Mouse (Mus musculus): ENCODE results near the gene Ripor1. TPM values are rescaled to one million over a fixed set of nuclear protein-coding genes. Genes with fewer than 3 reads are reported as not detected.

The Ripor1 gene
- polyA plus RNA-seq, 1 experiment, result not detected

DNA sequence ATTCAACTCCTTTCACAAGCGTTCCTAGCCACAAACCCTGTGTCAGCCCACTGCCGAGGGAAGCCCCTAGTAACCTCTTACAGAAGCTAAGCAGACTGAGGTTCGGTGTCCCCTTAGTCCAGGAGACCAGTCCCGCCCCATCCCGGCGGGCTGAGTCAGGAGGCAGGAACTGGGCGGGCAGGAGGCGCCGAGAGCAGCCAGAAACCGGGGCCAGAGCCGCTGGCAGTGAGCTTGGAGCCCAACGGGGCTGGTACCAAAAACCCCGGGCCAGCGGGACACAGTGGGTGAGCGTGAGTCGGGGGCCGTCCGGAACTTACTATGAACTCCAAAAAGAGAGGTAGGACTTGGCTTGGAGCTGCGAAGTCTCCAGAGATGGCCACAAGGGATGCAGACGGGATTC, 8.0 kb downstream of the Ripor1 start:
- no peak overlapping the region for H3K27ac ChIP-seq (ENCODE audit: insufficient read depth, low read depth, low read length)
- TF ChIP-seq POLR2A (IDR thresholded peaks at IDR 0.05; ENCODE audit: insufficient read depth, low read depth, low read length), result no peak
- no peak for TF ChIP-seq CTCF (IDR thresholded peaks at IDR 0.05; ENCODE audit: insufficient read depth, low read depth, low read length)
- 13% methylated on average over 20 of the region's 20 CpGs for WGBS
- H3K4me3 ChIP-seq (ENCODE audit: insufficient read depth, low read depth, low read length), result peak overlapping the region; percentile 16
- H3K4me1 ChIP-seq (ENCODE audit: control insufficient read depth, insufficient read depth, low read length), result peaks cover 42% of the 10 kb centered on the region

DNA sequence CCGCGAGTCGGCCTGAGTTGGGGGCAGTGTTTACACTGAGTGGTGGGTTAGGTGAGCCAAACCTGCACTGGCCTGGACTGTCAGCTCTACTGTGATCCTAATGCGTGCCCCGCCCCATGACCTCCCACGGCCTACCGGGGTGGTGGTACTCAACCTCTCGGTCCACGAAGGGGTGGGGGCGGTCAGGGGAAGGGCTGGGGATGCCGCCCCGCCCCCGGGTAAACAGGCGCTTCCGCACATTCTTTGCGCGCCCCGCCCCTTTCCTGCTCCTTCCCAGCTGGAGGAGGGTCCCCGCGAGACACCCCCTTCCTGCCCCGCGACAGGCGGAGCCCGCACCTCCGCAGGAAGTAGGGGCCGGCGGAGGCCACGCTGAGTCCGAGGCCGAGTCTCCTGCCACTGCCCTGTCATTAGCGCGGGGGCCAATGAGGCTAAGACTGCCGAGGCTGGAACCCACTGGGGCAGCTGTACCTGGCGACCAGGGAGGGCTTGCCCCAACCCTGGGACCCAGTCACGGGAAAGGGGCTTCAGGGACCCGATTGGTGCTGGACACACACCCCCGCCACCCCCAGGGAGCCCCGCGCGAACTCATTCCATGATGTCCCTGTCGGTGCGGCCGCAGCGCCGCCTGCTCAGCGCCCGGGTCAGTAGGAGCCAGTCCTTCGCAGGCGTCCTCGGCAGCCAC, 8.9 kb downstream of the Ripor1 start:
- Histone ChIP-seq H3K4me1 (ENCODE audit: control insufficient read depth, insufficient read depth, low read length) (peaks cover 42% of the 10 kb centered on the region), H3K27ac (ENCODE audit: insufficient read depth, low read depth, low read length) (no peak overlapping the region; the same call in 1 of the 2 replicates), H3K4me3 (ENCODE audit: insufficient read depth, low read depth, low read length) (peak overlapping the region; percentile 35)
- WGBS, result 11% methylated on average over 50 of the region's 50 CpGs
- TF ChIP-seq POLR2A (IDR thresholded peaks at IDR 0.05; ENCODE audit: insufficient read depth, low read depth, low read length) (no peak), CTCF (IDR thresholded peaks at IDR 0.05; ENCODE audit: insufficient read depth, low read depth, low read length) (no peak)

- peaks cover 45% of the 10 kb centered on the region for H3K4me1 ChIP-seq (ENCODE audit: control insufficient read depth, insufficient read depth, low read length)
- H3K27ac ChIP-seq (ENCODE audit: insufficient read depth, low read depth, low read length), result no peak overlapping the region
- no peak overlapping the region for H3K4me3 ChIP-seq (ENCODE audit: insufficient read depth, low read depth, low read length)
- TF ChIP-seq POLR2A (IDR thresholded peaks at IDR 0.05; ENCODE audit: insufficient read depth, low read depth, low read length), result no peak
- TF ChIP-seq CTCF (IDR thresholded peaks at IDR 0.05; ENCODE audit: insufficient read depth, low read depth, low read length), result no peak
- 69% methylated on average over 9 of the region's 9 CpGs for WGBS
These were observed 10.9 kb downstream of the Ripor1 start for GRCm38 (mm10) chr8:105615942-105616341.

GRCm38 (mm10) chr8:105617451-105618278, 12.6 kb downstream of the Ripor1 start:
- H3K27ac ChIP-seq (ENCODE audit: insufficient read depth, low read depth, low read length), result no peak overlapping the region
- TF ChIP-seq CTCF (IDR thresholded peaks at IDR 0.05; ENCODE audit: insufficient read depth, low read depth, low read length) (no peak), POLR2A (IDR thresholded peaks at IDR 0.05; ENCODE audit: insufficient read depth, low read depth, low read length) (no peak)
- H3K4me3 ChIP-seq (ENCODE audit: insufficient read depth, low read depth, low read length), result no peak overlapping the region
- WGBS, result 86% methylated on average over 21 of the region's 21 CpGs
- H3K4me1 ChIP-seq (ENCODE audit: control insufficient read depth, insufficient read depth, low read length), result peaks cover 58% of the 10 kb centered on the region

GRCm38 (mm10) chr8:105618279-105618634, 13.2 kb downstream of the Ripor1 start:
- TF ChIP-seq CTCF (IDR thresholded peaks at IDR 0.05; ENCODE audit: insufficient read depth, low read depth, low read length), result no peak
- TF ChIP-seq POLR2A (IDR thresholded peaks at IDR 0.05; ENCODE audit: insufficient read depth, low read depth, low read length), result no peak
- no peak overlapping the region for H3K4me3 ChIP-seq (ENCODE audit: insufficient read depth, low read depth, low read length)
- peaks cover 59% of the 10 kb centered on the region for H3K4me1 ChIP-seq (ENCODE audit: control insufficient read depth, insufficient read depth, low read length)
- H3K27ac ChIP-seq (ENCODE audit: insufficient read depth, low read depth, low read length), result no peak overlapping the region
- WGBS, result 93% methylated on average over 5 of the region's 5 CpGs

GRCm38 (mm10) chr8:105618892-105619591, 14.0 kb downstream of the Ripor1 start:
- TF ChIP-seq CTCF (IDR thresholded peaks at IDR 0.05; ENCODE audit: insufficient read depth, low read depth, low read length) (no peak), POLR2A (IDR thresholded peaks at IDR 0.05; ENCODE audit: insufficient read depth, low read depth, low read length) (no peak)
- Histone ChIP-seq H3K27ac (ENCODE audit: insufficient read depth, low read depth, low read length) (no peak overlapping the region), H3K4me3 (ENCODE audit: insufficient read depth, low read depth, low read length) (no peak overlapping the region), H3K4me1 (ENCODE audit: control insufficient read depth, insufficient read depth, low read length) (peaks cover 56% of the 10 kb centered on the region)
- WGBS, result 93% methylated on average over 19 of the region's 19 CpGs

- H3K27ac ChIP-seq (ENCODE audit: insufficient read depth, low read depth, low read length), result no peak overlapping the region
- TF ChIP-seq POLR2A (IDR thresholded peaks at IDR 0.05; ENCODE audit: insufficient read depth, low read depth, low read length), result no peak
- no peak for TF ChIP-seq CTCF (IDR thresholded peaks at IDR 0.05; ENCODE audit: insufficient read depth, low read depth, low read length)
- 85% methylated on average over 19 of the region's 19 CpGs for WGBS
- no peak overlapping the region for H3K4me3 ChIP-seq (ENCODE audit: insufficient read depth, low read depth, low read length)
- peaks cover 51% of the 10 kb centered on the region for H3K4me1 ChIP-seq (ENCODE audit: control insufficient read depth, insufficient read depth, low read length)
These were observed 15.2 kb downstream of the Ripor1 start for GRCm38 (mm10) chr8:105620211-105620610.

GRCm38 (mm10) chr8:105620946-105621720, 16.1 kb downstream of the Ripor1 start:
- Histone ChIP-seq H3K4me1 (ENCODE audit: control insufficient read depth, insufficient read depth, low read length) (peaks cover 43% of the 10 kb centered on the region), H3K4me3 (ENCODE audit: insufficient read depth, low read depth, low read length) (no peak overlapping the region), H3K27ac (ENCODE audit: insufficient read depth, low read depth, low read length) (no peak overlapping the region)
- TF ChIP-seq POLR2A (IDR thresholded peaks at IDR 0.05; ENCODE audit: insufficient read depth, low read depth, low read length) (0 out of 2 replicates have a peak, but pooled peaks have one; percentile 25), CTCF (IDR thresholded peaks at IDR 0.05; ENCODE audit: insufficient read depth, low read depth, low read length) (no peak)
- 78% methylated on average over 21 of the region's 21 CpGs for WGBS
